Mouse (Mus musculus): ENCODE measurements around the gene Lrriq4.

The Lrriq4 gene

DNA sequence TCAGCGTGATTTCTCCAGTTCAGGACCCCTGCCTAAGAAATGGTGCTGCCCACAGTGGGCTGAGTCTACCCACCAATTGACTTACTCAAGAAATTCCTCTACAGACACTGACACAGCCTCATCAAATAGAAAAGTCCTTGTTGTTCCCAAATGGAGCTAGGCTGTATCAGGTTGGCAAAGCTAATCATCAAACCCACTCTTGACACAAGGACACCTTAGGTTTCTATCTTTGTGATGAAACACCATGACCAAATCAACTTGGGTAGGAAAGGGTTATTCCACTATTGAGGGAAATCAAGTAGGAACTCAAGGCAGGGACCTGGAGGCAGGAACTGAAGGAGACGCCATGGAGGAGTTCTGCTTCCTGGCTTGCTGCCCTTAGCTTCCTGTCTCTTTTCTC is at the start of gene Lrriq4:
TSS of gene Lrriq4 (plus strand) at position 301 of the 400 bp plus-strand sequence.
- DNase-seq (ENCODE audit: low read depth): no peak

DNA sequence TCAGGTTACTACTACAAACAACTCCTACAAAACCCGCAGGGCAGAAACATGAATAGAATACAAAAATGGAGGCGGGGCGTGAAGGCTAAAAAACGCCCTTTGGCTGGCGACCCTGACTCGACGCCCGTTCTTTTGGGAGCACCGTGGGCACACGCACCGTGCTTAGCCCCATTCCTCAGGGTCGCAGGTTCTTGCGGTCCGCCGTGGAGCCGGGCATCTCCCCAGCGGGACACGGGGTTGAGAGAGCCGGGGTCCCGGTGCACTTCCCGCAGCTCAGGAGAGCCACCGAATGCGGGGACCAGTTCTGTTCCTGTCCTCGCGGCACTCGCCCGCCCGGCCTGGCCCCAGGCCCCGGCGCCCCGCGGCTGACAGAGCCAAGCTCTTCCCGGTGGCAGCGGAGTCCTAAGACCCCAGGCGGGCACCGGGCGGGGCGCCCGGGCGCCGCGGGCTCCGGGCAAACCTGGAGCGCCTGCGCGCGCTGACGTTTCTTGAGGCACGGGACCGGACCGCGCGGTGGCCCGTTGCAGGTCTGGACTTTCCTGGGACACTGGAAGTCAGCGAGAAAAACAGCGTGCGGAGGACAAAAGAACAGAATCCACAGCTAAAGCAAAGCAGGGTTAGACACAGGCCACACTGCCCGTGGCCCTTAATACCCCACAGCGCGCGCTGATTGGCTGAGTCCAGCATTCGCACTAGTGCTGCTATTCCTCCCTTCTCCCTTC is 49.0 kb upstream of the Lrriq4 start:
- peak; percentile 27 for DNase-seq (ENCODE audit: low read depth)

DNA sequence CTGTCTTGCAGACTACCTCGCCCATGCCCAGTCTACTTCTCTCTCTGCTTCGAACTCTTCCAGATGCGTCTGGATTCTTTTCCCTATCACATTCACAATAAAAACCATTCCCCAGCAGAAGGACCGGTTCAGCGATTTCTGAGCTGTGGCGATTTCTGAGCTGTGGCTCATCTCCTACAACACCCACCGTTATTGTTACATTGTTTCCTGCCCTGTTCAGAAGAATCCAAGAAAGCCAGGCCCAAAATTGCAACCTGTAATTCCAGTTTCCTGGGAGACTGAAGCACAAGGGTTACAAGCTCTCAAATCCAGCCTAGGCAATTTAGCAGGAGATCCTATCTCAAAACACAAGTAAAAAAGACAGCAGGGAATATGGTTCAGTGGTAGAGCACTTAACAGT is 47.0 kb upstream of the Lrriq4 start:
- no peak for DNase-seq (ENCODE audit: low read depth)

DNA sequence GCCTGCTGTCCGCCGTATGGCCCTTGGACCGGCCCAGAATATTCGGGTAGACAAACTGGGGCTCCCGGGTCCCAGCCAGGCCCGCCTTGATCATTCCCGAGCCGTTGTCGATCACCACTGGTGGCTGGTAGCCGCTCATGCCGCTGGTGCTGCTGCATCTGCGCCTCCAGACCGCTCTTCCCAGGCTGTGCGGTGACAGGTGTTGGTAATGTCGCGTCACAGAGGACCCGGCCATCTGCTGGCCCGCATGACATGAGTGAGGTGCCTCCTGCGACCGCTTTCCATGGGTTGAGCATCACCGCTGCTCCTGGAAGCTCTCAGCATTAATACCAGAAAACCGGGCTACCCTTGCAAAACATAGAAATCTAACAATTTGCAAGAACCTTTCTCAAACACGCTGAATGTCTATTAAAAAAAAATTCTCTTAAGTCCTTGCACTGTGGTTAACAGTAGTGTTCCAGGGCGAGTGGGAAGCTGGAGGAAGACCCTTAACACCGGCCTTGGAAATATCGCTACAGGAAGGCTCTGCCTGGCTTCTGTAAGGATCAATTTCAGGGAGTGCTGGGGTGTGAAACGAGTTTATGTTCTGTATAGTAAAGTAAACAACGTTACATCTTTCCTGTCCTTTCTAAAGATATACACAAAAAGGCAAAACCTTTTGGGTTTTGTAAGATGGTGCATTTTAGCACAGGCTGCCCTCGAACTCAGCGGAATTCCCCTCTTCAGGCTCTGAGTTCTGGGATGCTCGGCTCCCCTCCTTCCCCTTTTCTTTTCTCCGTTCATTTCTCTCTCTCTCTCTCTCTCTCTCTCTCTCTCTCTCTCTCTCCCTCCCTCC is 44.4 kb upstream of the Lrriq4 start, which contains the start of gene Actrt3:
TSS of gene Actrt3 (minus strand) at position 229 of the 835 bp plus-strand sequence.
- DNase-seq (ENCODE audit: low read depth): no peak

DNA sequence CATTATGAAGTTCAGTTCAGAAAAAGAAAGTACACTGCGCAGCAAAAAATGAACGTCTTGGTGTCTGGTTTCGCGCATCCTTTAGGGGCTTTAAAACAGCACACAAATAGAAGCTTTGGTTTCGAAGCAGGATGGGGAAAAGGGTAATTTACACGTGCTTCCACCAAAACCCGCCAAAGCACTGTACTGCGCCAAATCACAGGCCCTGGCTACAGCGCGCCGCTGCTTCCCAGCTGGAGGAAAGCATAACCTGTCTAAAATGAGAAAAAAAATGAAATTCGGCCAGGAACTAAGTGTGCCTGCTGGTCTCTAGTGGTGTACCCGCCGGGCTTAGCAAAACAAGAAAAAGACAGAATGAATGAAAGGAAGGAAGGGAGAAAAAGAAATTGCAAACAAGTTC is 43.6 kb upstream of the Lrriq4 start:
- DNase-seq (ENCODE audit: low read depth): peak; percentile 19

DNA sequence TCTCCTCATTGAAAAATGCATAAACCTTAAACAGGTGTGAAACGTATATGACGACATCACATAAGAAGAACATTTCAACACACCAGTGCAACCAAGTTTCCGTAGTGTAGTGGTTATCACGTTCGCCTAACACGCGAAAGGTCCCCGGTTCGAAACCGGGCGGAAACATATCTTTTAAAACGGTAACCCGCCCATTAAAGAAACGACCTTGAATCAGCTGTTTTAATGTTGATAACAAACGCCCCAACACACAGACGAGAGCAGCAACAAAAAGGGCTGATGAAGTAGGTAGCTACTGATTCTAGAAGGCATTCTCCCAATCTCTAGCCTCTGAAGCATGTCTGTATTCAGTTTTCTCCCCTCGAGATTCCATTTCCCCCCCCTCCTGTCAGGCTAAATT is 43.1 kb upstream of the Lrriq4 start:
- peak; percentile 89 for DNase-seq (ENCODE audit: low read depth)

DNA sequence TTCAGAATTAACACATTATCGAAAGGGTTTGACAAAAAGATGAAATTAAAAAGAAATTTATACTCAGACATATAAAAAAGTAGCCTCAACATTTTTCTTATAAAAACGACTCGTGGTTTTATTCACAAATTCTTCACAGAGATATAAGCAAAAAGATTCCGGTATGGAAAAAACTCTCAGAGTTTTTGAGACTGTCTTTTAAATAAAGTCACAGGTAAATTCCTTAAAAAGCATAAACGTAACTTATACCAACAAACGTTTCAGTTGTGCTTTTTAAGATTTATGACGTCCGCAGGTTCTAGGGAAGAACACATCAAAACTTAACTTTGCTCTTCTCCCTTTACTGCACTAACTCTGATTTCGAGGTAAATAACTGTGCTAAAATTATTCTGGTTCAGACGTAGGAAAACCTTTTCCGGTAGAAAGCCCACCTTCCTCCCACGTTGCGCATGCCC is 42.7 kb upstream of the Lrriq4 start:
- no peak for DNase-seq (ENCODE audit: low read depth)

DNA sequence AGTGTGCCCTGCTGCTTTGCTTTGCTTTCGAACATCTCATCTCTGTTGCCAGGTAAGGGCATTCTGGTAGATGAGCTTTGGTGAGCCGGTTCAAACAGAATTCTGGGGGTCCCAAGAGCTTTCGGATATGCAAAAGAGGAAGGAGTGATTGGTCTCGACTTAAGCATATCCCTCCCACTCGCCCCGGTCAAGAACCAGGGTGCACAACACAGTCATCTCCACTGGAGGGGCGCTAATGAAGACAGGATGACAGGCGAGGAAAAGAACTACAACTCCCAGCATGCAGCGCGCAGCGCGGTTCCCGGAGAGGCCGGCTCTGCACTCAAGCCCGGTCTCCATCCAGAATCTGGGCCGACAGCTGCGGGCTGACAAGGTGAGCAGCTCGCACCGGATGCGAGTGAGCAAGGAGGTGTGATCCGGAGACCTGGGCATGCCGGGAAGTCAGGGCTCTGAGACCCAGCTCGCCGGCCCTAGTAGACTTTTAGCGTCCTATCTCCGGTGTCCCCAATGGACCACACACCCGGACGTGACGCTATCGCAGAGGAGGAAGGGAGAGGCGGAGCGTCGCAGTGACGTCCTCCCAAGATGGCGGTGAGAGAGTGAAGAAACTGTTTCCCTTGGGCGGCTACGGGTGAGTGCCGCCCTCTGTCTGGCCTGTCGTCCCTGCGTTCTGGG is 42.1 kb upstream of the Lrriq4 start, which contains the start of gene Mynn:
TSS of gene Mynn (plus strand) at position 1 of the 675 bp plus-strand sequence.
- DNase-seq (ENCODE audit: low read depth): peak; percentile 92

DNA sequence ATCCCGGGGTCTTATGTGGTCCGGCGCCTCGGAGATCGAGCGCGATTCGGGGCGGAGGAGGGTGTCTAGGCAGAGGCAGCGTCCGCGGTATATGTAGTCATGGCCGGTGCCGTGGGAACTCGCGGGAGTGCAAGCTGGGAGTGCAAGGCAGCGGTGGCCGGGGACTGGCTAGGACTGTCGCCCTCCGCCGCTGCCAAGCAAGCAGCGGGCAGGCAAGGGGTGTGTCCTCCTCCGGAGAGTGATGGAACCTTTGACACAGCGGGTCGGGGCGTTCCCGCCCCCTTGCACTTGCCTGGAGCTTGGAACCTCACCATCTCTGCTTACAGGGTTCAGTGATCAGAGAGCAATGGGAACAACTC is 41.6 kb upstream of the Lrriq4 start:
- peak; percentile 68 for DNase-seq (ENCODE audit: low read depth)

DNA sequence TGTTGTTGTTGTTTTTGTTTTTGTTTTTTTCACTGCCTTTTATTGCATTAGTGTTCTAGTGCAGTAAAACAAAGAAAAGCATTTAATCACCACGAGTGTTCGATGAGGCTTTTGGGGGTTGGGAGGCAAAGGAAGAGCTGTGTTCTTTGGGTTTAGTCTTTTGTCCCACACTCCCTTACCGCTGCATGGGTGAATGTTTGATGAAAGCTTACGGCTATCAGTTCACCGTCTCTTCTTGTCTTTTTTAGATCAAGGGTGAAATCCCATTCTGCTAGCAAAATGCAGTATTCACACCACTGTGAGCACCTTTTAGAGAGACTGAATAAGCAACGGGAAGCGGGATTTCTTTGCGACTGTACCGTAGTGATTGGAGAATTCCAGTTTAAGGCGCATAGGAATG is 41.1 kb upstream of the Lrriq4 start:
- DNase-seq (ENCODE audit: low read depth): no peak

DNA sequence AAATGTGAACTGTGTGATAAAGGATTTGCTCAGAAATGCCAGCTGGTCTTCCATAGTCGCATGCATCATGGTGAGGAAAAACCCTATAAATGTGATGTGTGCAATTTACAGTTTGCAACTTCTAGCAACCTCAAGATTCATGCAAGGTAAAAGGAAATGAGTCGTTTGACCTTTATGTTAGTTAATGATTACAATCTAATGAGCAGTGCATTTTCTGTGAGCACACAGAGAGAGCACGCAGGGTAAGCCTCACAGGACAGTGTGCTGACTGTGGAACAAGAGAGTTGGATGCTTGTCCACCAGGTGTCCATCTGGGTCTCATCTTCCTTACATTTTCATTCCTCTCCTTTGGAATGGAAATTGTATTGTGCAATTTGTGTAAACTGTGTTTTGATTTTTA is 35.3 kb upstream of the Lrriq4 start:
- DNase-seq (ENCODE audit: low read depth): no peak

DNA sequence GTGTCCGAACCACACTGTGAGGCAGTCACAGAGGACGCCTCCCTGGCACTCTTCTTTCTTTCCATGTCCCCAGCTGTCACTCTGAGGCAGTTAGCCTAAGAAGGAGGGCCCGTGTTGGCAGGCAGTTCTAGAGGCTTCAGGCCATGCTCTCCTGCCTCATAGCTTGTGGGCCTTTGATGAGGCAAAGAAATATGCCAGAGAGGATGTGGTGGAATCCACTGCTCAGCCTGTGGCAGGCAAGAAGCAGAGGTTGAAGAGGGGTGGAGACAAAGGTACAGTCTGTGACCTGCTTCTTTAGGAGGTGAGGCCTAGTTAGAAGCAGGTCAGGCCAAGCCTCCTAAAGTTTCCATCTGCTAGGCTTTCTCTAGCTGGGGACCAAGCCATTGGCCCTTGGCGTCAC is 33.4 kb upstream of the Lrriq4 start:
- DNase-seq (ENCODE audit: low read depth): no peak

DNA sequence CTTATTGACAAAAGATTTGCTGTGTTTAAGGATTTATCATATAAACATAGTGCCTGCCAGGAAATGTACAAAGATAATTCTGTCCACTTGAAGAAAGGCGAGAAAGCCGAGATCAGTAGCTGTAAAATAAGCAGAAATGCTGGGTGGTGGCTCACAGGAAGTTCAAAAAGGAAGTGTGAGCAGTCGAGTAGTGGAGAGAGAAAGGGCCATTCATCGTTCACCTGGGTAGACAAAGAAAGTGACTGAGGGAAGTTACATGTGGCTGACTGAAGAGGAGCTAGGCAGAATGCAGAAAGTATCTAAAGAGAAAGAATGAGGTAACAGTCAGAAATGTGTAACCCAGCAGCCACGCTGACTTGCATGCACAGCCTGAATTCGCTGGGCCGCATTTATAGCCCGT is 24.2 kb upstream of the Lrriq4 start:
- no peak for DNase-seq (ENCODE audit: low read depth)

DNA sequence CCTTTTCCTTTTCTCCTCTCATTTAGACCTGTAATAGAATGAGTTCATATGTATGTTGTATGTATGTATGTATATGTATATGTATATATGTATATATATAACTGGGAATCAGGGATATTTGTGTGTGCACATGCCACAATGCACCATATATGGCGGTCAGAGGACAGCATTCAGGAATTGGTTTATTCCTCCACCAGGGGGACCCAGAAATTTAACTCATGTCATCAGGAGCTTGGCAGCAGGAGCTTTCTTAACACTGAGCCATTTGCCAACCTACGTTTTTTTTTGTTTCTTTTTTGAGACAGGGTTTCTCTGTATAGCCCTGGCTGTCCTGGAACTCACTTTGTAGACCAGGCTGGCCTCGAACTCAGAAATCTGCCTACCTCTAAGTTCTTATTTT is 10.6 kb upstream of the Lrriq4 start:
- no peak for DNase-seq (ENCODE audit: low read depth)

DNA sequence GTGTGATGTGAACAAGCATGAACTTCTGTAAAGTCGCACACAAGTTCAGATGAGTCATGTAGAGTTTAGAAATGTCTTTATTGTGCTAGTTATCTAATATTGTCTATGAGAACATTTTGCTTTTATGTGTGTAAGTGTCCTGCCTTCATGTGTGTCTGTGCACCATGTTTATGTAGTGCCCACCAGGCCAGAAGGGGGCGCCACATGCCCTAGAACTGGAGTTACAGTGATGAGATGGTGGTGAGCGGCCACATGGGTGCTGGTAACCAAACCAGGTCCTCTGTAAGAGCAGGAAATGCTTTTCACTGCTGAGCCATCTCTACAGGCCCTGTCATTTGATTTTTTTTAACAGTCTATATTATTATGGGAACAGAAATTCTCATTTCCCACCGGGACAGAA is 8.7 kb upstream of the Lrriq4 start:
- DNase-seq (ENCODE audit: low read depth): no peak

DNA sequence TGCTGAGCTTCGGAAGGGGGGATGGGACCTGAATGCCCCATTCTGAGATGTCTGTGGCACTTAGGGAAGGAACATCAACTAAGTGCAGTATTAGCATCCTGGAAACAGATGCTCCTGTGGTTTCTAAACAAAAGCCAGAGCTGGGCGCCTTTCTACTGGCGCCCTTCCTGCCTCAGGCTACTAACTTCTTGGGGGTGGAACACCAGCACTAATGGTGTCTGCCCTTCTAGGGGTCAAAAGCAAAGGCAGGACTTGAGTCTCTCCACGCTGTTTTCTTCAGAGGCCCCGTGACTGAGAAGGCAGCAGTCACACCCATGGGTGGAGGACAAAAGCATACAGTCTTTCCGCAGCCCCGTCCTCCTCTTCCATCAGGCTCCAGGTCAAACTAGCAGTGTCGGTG is 2.5 kb downstream of the Lrriq4 start:
- no peak for DNase-seq (ENCODE audit: low read depth)

DNA sequence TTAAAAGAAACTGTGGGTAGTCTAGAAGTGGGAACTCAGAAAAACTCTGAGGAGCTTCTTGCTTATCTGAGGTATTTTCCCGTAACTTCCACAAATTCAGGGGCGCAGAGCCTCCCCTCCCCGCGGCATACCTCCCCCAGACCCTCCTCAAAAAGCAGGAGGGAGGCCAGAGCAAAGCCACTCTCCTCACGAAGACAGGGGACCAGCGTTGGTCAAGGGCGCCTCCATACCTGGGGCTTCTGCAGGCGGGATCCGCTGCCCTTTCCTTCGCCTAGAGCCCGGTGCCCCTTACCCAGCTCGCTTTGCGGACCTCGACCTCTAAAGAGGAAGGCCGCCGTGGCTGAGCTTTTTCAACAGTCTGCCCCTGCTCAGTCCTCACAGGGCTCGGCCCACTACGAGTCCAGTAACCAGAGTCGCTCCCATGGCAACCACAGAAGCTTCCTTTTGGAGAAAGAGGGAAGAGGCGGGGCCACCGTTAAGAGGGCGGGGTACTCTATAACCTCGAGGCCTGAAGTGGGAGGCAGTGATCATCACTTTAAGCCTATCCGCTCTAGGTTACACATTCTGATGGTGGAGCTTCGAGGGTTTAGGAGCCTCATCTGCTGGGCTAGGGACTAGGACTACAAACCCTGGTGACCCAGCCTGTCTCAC is 3.3 kb downstream of the Lrriq4 start, which contains the start of gene Lrrc34:
TSS of gene Lrrc34 (minus strand) at position 430 of the 651 bp plus-strand sequence.
- no peak for DNase-seq (ENCODE audit: low read depth)

DNA sequence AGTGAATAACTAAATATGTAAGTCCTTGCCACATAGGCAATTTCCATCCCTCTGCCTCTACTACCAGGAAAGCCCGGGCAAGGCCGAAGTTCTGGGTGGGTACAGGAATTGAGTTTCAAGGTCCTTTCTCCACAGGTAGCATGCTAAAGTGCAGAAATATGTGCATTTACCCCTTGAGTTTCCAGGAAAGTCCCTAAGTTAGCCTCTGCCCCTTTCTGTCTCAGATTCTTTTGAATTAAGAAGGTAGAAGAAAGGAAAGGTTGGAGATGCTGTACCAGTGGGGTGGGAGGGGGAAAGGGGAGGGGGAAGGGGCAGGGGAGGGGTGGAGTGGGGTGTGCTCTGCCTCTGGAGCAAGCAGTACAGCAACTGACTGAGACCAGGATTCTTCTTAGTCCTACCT is 4.2 kb downstream of the Lrriq4 start:
- no peak for DNase-seq (ENCODE audit: low read depth)

DNA sequence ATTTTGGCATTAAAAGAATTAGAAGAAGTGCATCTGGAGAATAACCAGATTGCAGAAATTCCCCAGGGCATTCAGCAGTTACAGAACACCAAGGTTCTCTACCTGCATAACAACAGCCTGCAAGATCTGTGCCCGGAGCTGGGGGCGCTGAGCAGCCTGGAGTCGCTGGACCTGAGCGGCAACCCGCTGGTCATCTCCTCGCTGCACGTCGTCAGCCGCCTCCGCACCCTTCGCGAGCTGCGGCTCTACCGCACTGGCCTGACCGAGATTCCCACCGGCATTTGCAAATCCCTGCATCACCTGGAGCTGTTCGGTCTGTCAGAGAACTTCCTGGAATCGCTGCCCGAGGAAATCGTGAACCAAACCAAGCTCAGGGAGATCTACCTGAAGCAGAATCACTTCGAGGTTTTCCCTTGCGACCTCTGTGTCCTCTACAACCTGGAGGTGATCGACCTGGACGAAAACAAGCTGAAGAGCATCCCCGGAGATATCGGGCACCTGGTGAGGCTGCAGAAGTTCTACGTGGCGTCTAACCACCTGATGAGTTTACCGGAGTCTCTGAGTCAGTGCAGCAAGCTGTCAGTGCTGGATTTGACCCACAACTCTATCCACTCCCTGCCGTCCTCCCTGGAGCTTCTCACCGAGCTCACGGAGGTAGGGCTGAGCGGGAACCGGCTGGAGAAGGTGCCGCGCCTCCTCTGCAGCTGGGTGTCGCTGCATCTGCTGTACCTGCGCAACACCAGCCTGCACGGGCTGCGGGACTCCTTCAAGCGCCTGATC is 5.9 kb downstream of the Lrriq4 start:
- no peak for DNase-seq (ENCODE audit: low read depth)

DNA sequence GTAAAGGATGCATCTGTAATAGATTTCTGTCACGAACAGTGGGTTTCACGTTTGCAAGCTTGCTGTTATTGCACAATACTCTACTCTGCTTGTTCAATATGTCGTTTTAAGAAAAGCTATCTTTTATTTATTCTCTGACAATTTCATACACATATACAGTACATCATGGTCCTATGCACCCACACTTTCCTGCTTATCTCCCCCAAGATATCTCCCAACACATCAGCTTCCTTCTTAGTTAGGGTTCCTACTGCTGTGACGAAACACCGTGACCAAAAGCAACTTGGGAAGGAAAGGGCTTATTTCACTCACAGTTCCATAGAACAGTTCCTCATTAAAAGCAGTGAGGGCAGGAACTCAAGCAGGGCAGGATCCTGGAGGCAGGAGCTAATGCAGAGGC is 11.6 kb downstream of the Lrriq4 start:
- no peak for DNase-seq (ENCODE audit: low read depth)

DNA sequence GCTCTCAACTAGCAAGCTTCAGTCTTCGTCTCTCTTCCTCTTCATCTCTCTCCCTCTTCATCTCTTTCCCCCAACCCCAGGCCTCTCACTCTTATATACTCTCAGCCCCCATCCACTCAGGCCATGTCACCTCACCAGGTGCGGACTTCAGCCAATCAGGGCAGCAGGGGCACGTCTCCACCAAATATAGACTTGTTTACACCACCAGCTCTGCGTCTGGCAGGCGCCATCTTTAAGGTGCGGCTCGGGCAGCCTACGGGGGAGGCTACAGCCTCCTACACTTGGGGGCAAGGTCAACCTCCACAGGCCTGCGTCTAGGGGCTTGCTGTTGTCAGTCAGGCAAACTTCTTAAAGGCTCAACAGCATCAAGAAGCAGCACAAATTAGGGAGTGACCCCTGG is 14.2 kb downstream of the Lrriq4 start:
- no peak for DNase-seq (ENCODE audit: low read depth)
